Mouse (Mus musculus) mouse trophoblast stem cell (cell line): ENCODE results near the gene Gm6592.
"Not testable (repeated sequence)": the region's sequence is repeated elsewhere in the genome, so short reads cannot be mapped to it uniquely, and the experiment has no call there.

ENCODE experiments used
- in situ Hi-C, 2 experiments: fragments of 300-500 bp; cut with MseI, MboI; formaldehyde crosslinking; loops; 2 replicates in 1 of 2; 3 replicates in 1 of 2; pipeline ENCODE4 v1.15.1; 2025

The Gm6592 gene

GRCm38 (mm10) chrX:8843694-8844093 lies at the start of gene Gm6592:
Gene Gm6592 (plus strand): TSS chrX:8843994.
- in situ Hi-C loops, result loop anchor here in 1 of 2 experiments (25.0 kb wide), 1 partner anchor 94 kb away; no protein-coding TSS in a partner anchor

- in situ Hi-C loops, result not testable (repeated sequence)
Measured at GRCm38 (mm10) chrX:8803391-8803790, 40.4 kb upstream of the Gm6592 start, which contains the start of gene Ssxb5. Gene Ssxb5 (plus strand): TSS chrX:8803691.

GRCm38 (mm10) chrX:8832043-8832442 lies 11.8 kb upstream of the Gm6592 start:
- in situ Hi-C loops, result loop anchor here in 1 of 2 experiments (25.0 kb wide), 1 partner anchor 105 kb away; no protein-coding TSS in a partner anchor

- in situ Hi-C loops, result no loop called here
Measured at GRCm38 (mm10) chrX:8852486-8852885, 8.7 kb downstream of the Gm6592 start.

GRCm38 (mm10) chrX:8864331-8864730 lies 20.5 kb downstream of the Gm6592 start:
- in situ Hi-C loops, result not testable (repeated sequence)

GRCm38 (mm10) chrX:8873953-8874352 lies 30.2 kb downstream of the Gm6592 start, which contains the start of gene Gm5751:
Gene Gm5751 (plus strand): TSS chrX:8874253.
- in situ Hi-C loops, result not testable (repeated sequence)

GRCm38 (mm10) chrX:8884336-8884735 lies 40.5 kb downstream of the Gm6592 start:
- in situ Hi-C loops, result no loop called here

- in situ Hi-C loops, result no loop called here
Measured at GRCm38 (mm10) chrX:8891975-8892342, 48.2 kb downstream of the Gm6592 start.

GRCm38 (mm10) chrX:8892343-8893155 lies 48.8 kb downstream of the Gm6592 start, which contains the start of gene B630019K06Rik:
Gene B630019K06Rik (plus strand): TSS chrX:8892382.
- in situ Hi-C loops, result no loop called here

- in situ Hi-C loops, result no loop called here
Measured at GRCm38 (mm10) chrX:8893182-8893651, 49.4 kb downstream of the Gm6592 start.
